Mouse (Mus musculus) neural tube, embryonic 11.5 days (tissue): Measurements from ENCODE around the gene Gzmm. TPM values are rescaled to one million over a fixed set of nuclear protein-coding genes. Genes with fewer than 3 reads are reported as not detected.
A peak's percentile ranks its signal among the peaks of the same experiment; 100 is the strongest.

Experiments used
- ATAC-seq: fragments of 200-750 bp; cut with Nextera tagmentation; 2 replicates; pipeline ENCODE4 v1.8.0; 2017; ENCODE audit warnings: moderate number of reproducible peaks, mild to moderate bottlenecking, moderate TSS enrichment, moderate library complexity; ENCODE audit not compliant: insufficient read depth, low FRiP score, low TSS enrichment
- DNase-seq: peaks from one replicate; pipeline ENCODE4 v3.0.0-alpha.2; 2015; ENCODE audit warnings: low spot score
- H3K27ac ChIP-seq: fragments of 300-500 bp; sonication (generic); 2 replicates; pipeline ENCODE4 v1.5.1; 2014; ENCODE audit warnings: low read depth, mild to moderate bottlenecking, low read length
- H3K27me3 ChIP-seq: fragments of 300-500 bp; sonication (generic); 2 replicates; pipeline ENCODE4 v1.6.1; 2014; ENCODE audit warnings: mild to moderate bottlenecking, low read length, mixed read lengths; ENCODE audit not compliant: control insufficient read depth, insufficient read depth
- H3K36me3 ChIP-seq: fragments of 300-500 bp; sonication (generic); 2 replicates; pipeline ENCODE4 v1.6.1; 2014; ENCODE audit warnings: mild to moderate bottlenecking, low read length, moderate library complexity, mixed read lengths; ENCODE audit not compliant: control insufficient read depth, insufficient read depth
- H3K4me1 ChIP-seq: fragments of 300-500 bp; sonication (generic); 2 replicates; pipeline ENCODE4 v1.6.1; 2014; ENCODE audit warnings: low read length, mixed read lengths; ENCODE audit not compliant: control insufficient read depth, insufficient read depth
- H3K4me2 ChIP-seq: fragments of 300-500 bp; sonication (generic); 2 replicates; pipeline ENCODE4 v1.6.1; 2014; ENCODE audit warnings: low read depth, mild to moderate bottlenecking, moderate library complexity
- H3K4me3 ChIP-seq: fragments of 300-500 bp; sonication (generic); 2 replicates; pipeline ENCODE4 v1.5.1; 2014; ENCODE audit warnings: low read depth, low read length
- H3K9ac ChIP-seq: fragments of 300-500 bp; sonication (generic); 2 replicates; pipeline ENCODE4 v1.6.1; 2014; ENCODE audit warnings: mild to moderate bottlenecking, low read length
- H3K9me3 ChIP-seq: fragments of 300-500 bp; sonication (generic); 2 replicates; pipeline ENCODE4 v1.6.1; 2016; ENCODE audit warnings: low read length; ENCODE audit not compliant: control insufficient read depth
- WGBS: fragments of 180-500 bp; shearing (Covaris S2); extraction: QIAGEN DNeasy Blood & Tissue Kit; methylation state at CpG from one replicate; pipeline ENCODE4 v1.1.7; 2014; 5-methylcytosine and 5-hydroxymethylcytosine counted together
- polyA plus RNA-seq: library from polyadenylated mRNA; unstranded; fragments of >200 nt; fragmentation: Nextera tagmentation; extraction: Ambion mirVana; gene quantifications from 2 replicates; pipeline ENCODE4 v1.2.1, GENCODE M21; 2014

Gzmm gene
- polyA plus RNA-seq, 1 experiment from 2014 or later, result 0.57 TPM

- ATAC-seq (no peak), DNase-seq (no peak)
- WGBS, result 93% methylated on average over 25 of the region's 25 CpGs
- H3K9ac ChIP-seq, result no peak overlapping the region
- H3K27ac ChIP-seq, result no peak overlapping the region
- no peaks in the 10 kb centered on the region for H3K9me3 ChIP-seq
- no peak overlapping the region for H3K4me3 ChIP-seq
- H3K36me3 ChIP-seq, result peaks cover 25% of the 10 kb centered on the region
- no peaks in the 10 kb centered on the region for H3K27me3 ChIP-seq
- no peak overlapping the region for H3K4me2 ChIP-seq
- peaks cover 17% of the 10 kb centered on the region for H3K4me1 ChIP-seq
Observed at GRCm38 (mm10) chr10:79684770-79685600, 3.8 kb upstream of the Gzmm start.

GRCm38 (mm10) chr10:79686219-79686618, 2.6 kb upstream of the Gzmm start:
- no peak for DNase-seq
- Histone ChIP-seq H3K4me3 (no peak overlapping the region), H3K4me2 (no peak overlapping the region), H3K27me3 (no peaks in the 10 kb centered on the region), H3K9ac (no peak overlapping the region), H3K36me3 (peaks cover 25% of the 10 kb centered on the region), H3K27ac (no peak overlapping the region), H3K9me3 (no peaks in the 10 kb centered on the region), H3K4me1 (peaks cover 12% of the 10 kb centered on the region)
- ATAC-seq, result no peak
- WGBS, result 92% methylated on average over 2 of the region's 2 CpGs

- Histone ChIP-seq H3K9me3 (no peaks in the 10 kb centered on the region), H3K9ac (no peak overlapping the region), H3K27me3 (no peaks in the 10 kb centered on the region), H3K4me2 (no peak overlapping the region), H3K4me1 (peaks cover 12% of the 10 kb centered on the region; the same call in 1 of the 2 replicates), H3K36me3 (peaks cover 25% of the 10 kb centered on the region), H3K27ac (no peak overlapping the region), H3K4me3 (0 out of 2 replicates have a peak overlapping the region, but pooled peaks have one; percentile 2)
- WGBS, result 91% methylated on average over 1 of the region's 1 CpGs
- DNase-seq (no peak), ATAC-seq (no peak)
Observed at GRCm38 (mm10) chr10:79686691-79687090, 2.1 kb upstream of the Gzmm start.

GRCm38 (mm10) chr10:79687513-79687912, 1.3 kb upstream of the Gzmm start:
- WGBS, result 98% methylated on average over 6 of the region's 6 CpGs
- Histone ChIP-seq H3K27me3 (no peaks in the 10 kb centered on the region), H3K4me1 (peaks cover 12% of the 10 kb centered on the region; the same call in 1 of the 2 replicates), H3K9ac (no peak overlapping the region), H3K27ac (no peak overlapping the region), H3K36me3 (peaks cover 25% of the 10 kb centered on the region), H3K9me3 (no peaks in the 10 kb centered on the region), H3K4me2 (no peak overlapping the region), H3K4me3 (no peak overlapping the region)
- ATAC-seq (no peak), DNase-seq (no peak)

- Histone ChIP-seq H3K4me2 (no peak overlapping the region), H3K27me3 (no peaks in the 10 kb centered on the region), H3K36me3 (peaks cover 25% of the 10 kb centered on the region), H3K4me3 (no peak overlapping the region), H3K27ac (no peak overlapping the region), H3K9me3 (no peaks in the 10 kb centered on the region), H3K4me1 (0 out of 2 replicates have a peak, but pooled peaks cover 1% of the 10 kb centered on the region), H3K9ac (no peak overlapping the region)
- 86% methylated on average over 3 of the region's 3 CpGs for WGBS
- DNase-seq (no peak), ATAC-seq (no peak)
Observed at GRCm38 (mm10) chr10:79689178-79689577, 358 bp downstream of the Gzmm start.

GRCm38 (mm10) chr10:79691986-79692548, 3.2 kb downstream of the Gzmm start:
- Histone ChIP-seq H3K9me3 (no peaks in the 10 kb centered on the region), H3K36me3 (peaks cover 10% of the 10 kb centered on the region), H3K4me1 (no peaks in the 10 kb centered on the region), H3K4me3 (no peak overlapping the region), H3K4me2 (no peak overlapping the region), H3K27me3 (no peaks in the 10 kb centered on the region), H3K27ac (no peak overlapping the region), H3K9ac (no peak overlapping the region)
- 94% methylated on average over 2 of the region's 2 CpGs for WGBS
- DNase-seq, result no peak
- ATAC-seq, result no peak

GRCm38 (mm10) chr10:79693580-79694378, 5.0 kb downstream of the Gzmm start:
- Histone ChIP-seq H3K4me2 (no peak overlapping the region), H3K4me1 (no peaks in the 10 kb centered on the region), H3K36me3 (peaks cover 3% of the 10 kb centered on the region), H3K27ac (no peak overlapping the region), H3K9ac (no peak overlapping the region), H3K4me3 (no peak overlapping the region), H3K9me3 (no peaks in the 10 kb centered on the region), H3K27me3 (no peaks in the 10 kb centered on the region)
- no peak for ATAC-seq
- DNase-seq, result no peak
- 82% methylated on average over 12 of the region's 12 CpGs for WGBS

GRCm38 (mm10) chr10:79694379-79694655, 5.5 kb downstream of the Gzmm start:
- DNase-seq (no peak), ATAC-seq (no peak)
- no peaks in the 10 kb centered on the region for H3K27me3 ChIP-seq
- no peak overlapping the region for H3K27ac ChIP-seq
- no peaks in the 10 kb centered on the region for H3K36me3 ChIP-seq
- H3K4me1 ChIP-seq, result no peaks in the 10 kb centered on the region
- no peaks in the 10 kb centered on the region for H3K9me3 ChIP-seq
- no peak overlapping the region for H3K9ac ChIP-seq
- no peak overlapping the region for H3K4me3 ChIP-seq
- no peak overlapping the region for H3K4me2 ChIP-seq
- 92% methylated on average over 6 of the region's 6 CpGs for WGBS
